Mouse (Mus musculus): ENCODE results near the gene CK137956. TPM values are rescaled to one million over a fixed set of nuclear protein-coding genes. Genes with fewer than 3 reads are reported as not detected.

CK137956 gene
- polyA plus RNA-seq, 1 experiment from 2014 or later = 0.91 TPM

DNA sequence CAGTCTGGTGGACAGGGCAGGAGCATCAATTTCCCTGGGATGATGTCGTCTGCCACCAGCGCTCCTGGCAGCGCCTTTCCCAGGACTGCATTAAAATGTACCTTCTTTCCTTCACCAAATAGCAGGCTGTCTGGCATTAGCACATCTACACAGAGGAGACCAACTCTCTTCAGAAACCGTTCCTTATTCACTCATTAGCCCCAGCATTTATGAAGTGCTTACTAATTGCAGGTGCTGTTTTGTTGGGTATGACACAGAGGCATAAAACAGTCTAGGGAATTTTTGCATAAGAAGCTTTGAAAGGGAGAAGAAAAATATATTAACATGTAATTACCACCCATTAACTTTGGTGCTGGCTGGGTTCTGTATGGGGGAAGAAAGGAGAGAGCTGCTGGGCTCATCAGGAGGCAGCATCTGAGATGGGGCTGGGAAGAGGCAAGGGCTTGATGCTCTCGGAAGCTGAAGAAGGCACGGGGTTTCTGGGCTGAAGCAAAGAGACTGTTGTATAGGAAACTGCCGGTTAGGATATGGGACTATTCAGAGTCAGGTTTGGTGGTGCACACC is 69.8 kb downstream of the CK137956 start:
- H3K9ac ChIP-seq = no peak overlapping the region
- H3K9me3 ChIP-seq = no peaks in the 10 kb centered on the region
- no peaks in the 10 kb centered on the region for H3K36me3 ChIP-seq
- 76% methylated on average over 7 of the region's 7 CpGs for WGBS
- ATAC-seq (ENCODE audit: low read depth) = no peak
- no peak overlapping the region for H3K27ac ChIP-seq (replicated peaks)
- H3K4me3 ChIP-seq = no peak overlapping the region
- no peaks in the 10 kb centered on the region for H3K27me3 ChIP-seq
- H3K4me2 ChIP-seq = no peak overlapping the region
- H3K4me1 ChIP-seq (replicated peaks) = no peaks in the 10 kb centered on the region

DNA sequence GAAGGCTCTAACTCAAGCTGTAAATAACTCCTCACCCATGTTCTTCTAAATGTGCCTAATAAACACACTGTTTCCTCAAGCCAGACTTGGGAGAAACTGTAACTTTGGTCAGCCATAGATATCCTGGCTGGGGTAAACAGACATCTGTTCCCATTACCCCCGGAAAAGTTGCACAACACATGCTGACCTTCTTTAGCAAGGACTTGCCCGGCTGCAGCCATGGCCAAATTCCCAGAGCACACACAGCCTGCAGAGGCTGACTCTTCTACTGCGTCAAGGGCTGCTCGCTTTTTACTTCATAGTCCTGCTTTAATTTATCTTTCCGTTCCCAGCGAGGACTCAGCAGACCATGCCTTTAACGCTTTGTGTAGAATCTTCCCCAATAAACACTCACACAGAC is 81.7 kb downstream of the CK137956 start:
- Histone ChIP-seq H3K27me3 (no peaks in the 10 kb centered on the region), H3K27ac (replicated peaks) (no peak overlapping the region), H3K4me3 (no peak overlapping the region), H3K4me2 (no peak overlapping the region), H3K9me3 (peaks cover 16% of the 10 kb centered on the region; the same call in 1 of the 2 replicates), H3K4me1 (replicated peaks) (no peaks in the 10 kb centered on the region), H3K9ac (no peak overlapping the region), H3K36me3 (no peaks in the 10 kb centered on the region)
- no peak for ATAC-seq (ENCODE audit: low read depth)
- 86% methylated on average over 7 of the region's 7 CpGs for WGBS

GRCm38 (mm10) chr4:127878966-127879365 is 91.8 kb downstream of the CK137956 start:
- no peaks in the 10 kb centered on the region for H3K27me3 ChIP-seq
- no peak overlapping the region for H3K9ac ChIP-seq
- H3K27ac ChIP-seq (replicated peaks) = no peak overlapping the region
- no peak overlapping the region for H3K4me2 ChIP-seq
- ATAC-seq (ENCODE audit: low read depth) = no peak
- 93% methylated on average over 8 of the region's 8 CpGs for WGBS
- no peak overlapping the region for H3K4me3 ChIP-seq
- no peaks in the 10 kb centered on the region for H3K36me3 ChIP-seq
- H3K9me3 ChIP-seq = peaks cover 2% of the 10 kb centered on the region; the same call in 1 of the 2 replicates
- H3K4me1 ChIP-seq (replicated peaks) = no peaks in the 10 kb centered on the region

Other genes starting within 250 kb of the CK137956 start
- gene Csmd2, start 16.9 kb upstream of the CK137956 start, polyA plus RNA-seq (2015; fragmentation: Nextera tagmentation; extraction: Ambion mirVana) = 7.9 and 9.1 TPM in 2 replicates

All from neural tube, embryonic 13.5 days (tissue).